In the genomic region with DNA sequence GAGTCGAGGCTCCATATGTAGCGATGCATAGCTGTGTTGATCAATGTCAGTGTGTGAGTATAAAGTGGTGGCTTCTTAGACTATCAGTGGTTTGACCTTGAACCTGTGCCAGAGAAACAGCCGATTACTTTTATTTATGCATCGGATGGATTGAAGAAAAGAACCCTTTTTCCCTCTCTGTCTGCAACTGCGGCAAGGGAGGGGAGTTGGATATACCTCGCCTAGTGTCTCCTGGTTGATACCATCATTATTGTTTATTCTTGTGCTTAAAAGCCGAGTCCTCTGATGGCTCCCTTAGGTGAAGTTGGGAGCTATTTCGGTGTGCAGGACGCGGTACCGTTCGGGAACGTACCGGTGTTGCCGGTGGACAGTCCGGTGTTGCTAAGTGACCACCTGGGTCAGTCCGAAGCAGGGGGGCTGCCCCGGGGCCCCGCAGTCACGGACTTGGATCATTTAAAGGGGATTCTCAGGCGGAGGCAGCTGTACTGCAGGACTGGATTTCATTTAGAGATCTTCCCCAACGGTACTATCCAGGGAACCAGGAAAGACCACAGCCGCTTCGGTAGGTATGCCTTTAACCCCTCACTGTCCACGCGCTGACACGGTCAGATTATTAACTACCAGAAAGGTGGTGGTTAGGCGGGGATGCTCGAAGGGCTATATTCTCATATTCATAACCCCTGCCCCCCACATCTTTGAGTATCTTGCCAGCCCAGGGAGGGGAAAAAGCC, we compare ENCODE assay signal across 8 mouse cellular contexts. TPM values are rescaled to one million over a fixed set of nuclear protein-coding genes. Genes with fewer than 3 reads are reported as not detected.
A peak's percentile ranks its signal among the peaks of the same experiment; 100 is the strongest.
DNase-seq lines count a peak whose midpoint lies in the region; ATAC-seq and TF ChIP-seq lines count a peak whose summit lies in the region.

No protein-coding gene starts in this region.

- WGBS in lung, adult 2 months: 2% methylated on average over 29 of the region's 29 CpGs
- WGBS in forebrain, embryonic 13.5 days: under 1% methylated on average over 29 of the region's 29 CpGs
- under 1% methylated on average over 29 of the region's 29 CpGs for WGBS in hindbrain, postnatal 0 days
- 1% methylated on average over 29 of the region's 29 CpGs for WGBS in liver, embryonic 15.5 days (ENCODE audit: insufficient replicate concordance)
- WGBS in stomach, embryonic 15.5 days: under 1% methylated on average over 29 of the region's 29 CpGs

- peaks cover 94% of the 10 kb centered on the region for H3K27me3 ChIP-seq in forebrain, embryonic 13.5 days
- no peaks in the 10 kb centered on the region for H3K27me3 ChIP-seq in hindbrain, postnatal 0 days (ENCODE audit: insufficient read depth, low read length)
- peaks cover 98% of the 10 kb centered on the region for H3K27me3 ChIP-seq in liver, embryonic 15.5 days
- peaks cover 59% of the 10 kb centered on the region for H3K27me3 ChIP-seq in stomach, embryonic 15.5 days (replicated peaks)

- H3K4me1 ChIP-seq in lung, adult 2 months (ENCODE audit: control insufficient read depth, insufficient read depth, low read length): peaks cover 20% of the 10 kb centered on the region
- peaks cover 56% of the 10 kb centered on the region for H3K4me1 ChIP-seq in forebrain, embryonic 13.5 days
- H3K4me1 ChIP-seq in hindbrain, postnatal 0 days (ENCODE audit: insufficient read depth, low read length): peaks cover 7% of the 10 kb centered on the region; the same call in 1 of the 2 replicates
- peaks cover 23% of the 10 kb centered on the region for H3K4me1 ChIP-seq in liver, embryonic 15.5 days (replicated peaks)
- H3K4me1 ChIP-seq in stomach, embryonic 15.5 days: peaks cover 40% of the 10 kb centered on the region

- no peak for ATAC-seq in forebrain, embryonic 13.5 days
- ATAC-seq in hindbrain, postnatal 0 days: no peak
- ATAC-seq in liver, embryonic 15.5 days (ENCODE audit: insufficient read depth): no peak
- ATAC-seq in stomach, embryonic 15.5 days (ENCODE audit: insufficient read depth, low FRiP score, low read depth): no peak

- no peaks in the 10 kb centered on the region for H3K36me3 ChIP-seq in forebrain, embryonic 13.5 days (ENCODE audit: poor library complexity, severe bottlenecking)
- H3K36me3 ChIP-seq in hindbrain, postnatal 0 days (ENCODE audit: insufficient read depth, low read length): no peaks in the 10 kb centered on the region
- no peaks in the 10 kb centered on the region for H3K36me3 ChIP-seq in liver, embryonic 15.5 days (replicated peaks)
- no peaks in the 10 kb centered on the region for H3K36me3 ChIP-seq in stomach, embryonic 15.5 days

- TF ChIP-seq CTCF in lung, adult 2 months (IDR thresholded peaks at IDR 0.05; ENCODE audit: insufficient read depth, low read length): no peak
- no peak for TF ChIP-seq CTCF in hindbrain, postnatal 0 days (IDR thresholded peaks at IDR 0.05; ENCODE audit: low read depth)

- H3K9me3 ChIP-seq in forebrain, embryonic 13.5 days (replicated peaks): no peaks in the 10 kb centered on the region
- no peaks in the 10 kb centered on the region for H3K9me3 ChIP-seq in hindbrain, postnatal 0 days (ENCODE audit: low read length)
- H3K9me3 ChIP-seq in liver, embryonic 15.5 days (replicated peaks): no peaks in the 10 kb centered on the region
- no peaks in the 10 kb centered on the region for H3K9me3 ChIP-seq in stomach, embryonic 15.5 days

- peak; percentile 32 for DNase-seq in lung, adult 2 months
- DNase-seq in lung, postnatal 10 days: no peak
- peak; percentile 23 to 51 for DNase-seq in adrenal gland, postnatal 36 days
- DNase-seq in hindbrain, postnatal 0 days (ENCODE audit: low spot score): peak; percentile 45
- no peak for DNase-seq in spleen, postnatal 14 days (ENCODE audit: low spot score in 2 of 2)

- peak overlapping the region; percentile 98 for H3K4me2 ChIP-seq in forebrain, embryonic 13.5 days
- peak overlapping the region; percentile 95 for H3K4me2 ChIP-seq in hindbrain, postnatal 0 days (ENCODE audit: low read depth, low read length)
- peak overlapping the region; percentile 75 for H3K4me2 ChIP-seq in liver, embryonic 15.5 days
- H3K4me2 ChIP-seq in stomach, embryonic 15.5 days: peak overlapping the region; percentile 93

- no peak overlapping the region for H3K4me3 ChIP-seq in lung, adult 2 months (replicated peaks; ENCODE audit: extremely low read depth, low read depth, low read length)
- H3K4me3 ChIP-seq in forebrain, embryonic 13.5 days: peak overlapping the region; percentile 60
- peak overlapping the region; percentile 58 for H3K4me3 ChIP-seq in hindbrain, postnatal 0 days (ENCODE audit: low read length)
- peak overlapping the region; percentile 54 for H3K4me3 ChIP-seq in liver, embryonic 15.5 days (replicated peaks)
- peak overlapping the region; percentile 61 for H3K4me3 ChIP-seq in stomach, embryonic 15.5 days (replicated peaks)

- peak overlapping the region; percentile 52 for H3K9ac ChIP-seq in forebrain, embryonic 13.5 days
- H3K9ac ChIP-seq in hindbrain, postnatal 0 days (replicated peaks; ENCODE audit: low read length): peak overlapping the region; percentile 43
- H3K9ac ChIP-seq in liver, embryonic 15.5 days: no peak overlapping the region
- no peak overlapping the region; the same call in 1 of the 2 replicates for H3K9ac ChIP-seq in stomach, embryonic 15.5 days

- TF ChIP-seq POLR2A in lung, adult 2 months (IDR thresholded peaks at IDR 0.05; ENCODE audit: borderline replicate concordance, extremely low read depth, low read depth, low read length): no peak

- H3K27ac ChIP-seq in forebrain, embryonic 13.5 days: no peak overlapping the region
- peak overlapping the region; percentile 65 for H3K27ac ChIP-seq in hindbrain, postnatal 0 days
- no peak overlapping the region for H3K27ac ChIP-seq in liver, embryonic 15.5 days (replicated peaks)
- no peak overlapping the region for H3K27ac ChIP-seq in stomach, embryonic 15.5 days

RNA-seq across cellular contexts. Expression of gene Fgf9, which starts 2.6 kb away (rescaled TPM):
- polyA plus RNA-seq in lung, adult 2 months (2012; rRNA removed): 0.20 TPM in 2 replicates
- total RNA-seq in adrenal gland, postnatal 36 days (2021): 10 to 100 TPM; 10.1 to 23.9 TPM
- 3.3 and 4.3 TPM in 2 replicates for polyA plus RNA-seq in forebrain, embryonic 13.5 days (2015; fragmentation: Nextera tagmentation; extraction: Ambion mirVana)
- total RNA-seq in hindbrain, postnatal 0 days (2014; rRNA removed): 10.8 and 12.4 TPM in 2 replicates
- polyA plus RNA-seq in hindbrain, postnatal 0 days (2015; fragmentation: Nextera tagmentation; extraction: Ambion mirVana): 24.2 and 25.9 TPM in 2 replicates
- polyA plus RNA-seq in liver, embryonic 15.5 days (2015; fragmentation: Nextera tagmentation; extraction: Ambion mirVana): 0.13 and 0.30 TPM in 2 replicates
- 11.8 and 12.6 TPM in 2 replicates for polyA plus RNA-seq in stomach, embryonic 15.5 days (2015; fragmentation: Nextera tagmentation; extraction: Ambion mirVana)

Comparison
In these comparisons a context has a peak if more than half of its experiments do, and no peak if none do; other contexts are left out.
1. DNase-seq: peak in lung, adult 2 months (single experiment), adrenal gland, postnatal 36 days (2 of 2) and hindbrain, postnatal 0 days (single experiment); none in lung, postnatal 10 days (single experiment) and spleen, postnatal 14 days (0 of 2).
2. H3K9ac ChIP-seq: peak in forebrain, embryonic 13.5 days (single experiment) and hindbrain, postnatal 0 days (single experiment); none in liver, embryonic 15.5 days (single experiment) and stomach, embryonic 15.5 days (single experiment).
3. Peak in every context shown above with its lines, with median percentiles within 50 percentile points of each other: H3K4me2 ChIP-seq.